Mouse (Mus musculus) hindbrain, embryonic 10.5 days (tissue): ENCODE measurements around the gene Kdelc2. TPM values are rescaled to one million over a fixed set of nuclear protein-coding genes. Genes with fewer than 3 reads are reported as not detected.

Experiments
- DNase-seq: peaks from one replicate; pipeline ENCODE4 v3.0.0-alpha.2; 2017; ENCODE audit warnings: low spot score
- H3K27ac ChIP-seq: fragments of 300-500 bp; sonication (generic); 2 replicates; pipeline ENCODE4 v1.5.1; 2016; ENCODE audit warnings: mild to moderate bottlenecking, moderate library complexity
- H3K27me3 ChIP-seq: fragments of 300-500 bp; sonication (generic); 2 replicates; pipeline ENCODE4 v1.6.1; 2016; ENCODE audit warnings: mild to moderate bottlenecking; ENCODE audit not compliant: poor library complexity, insufficient read depth, severe bottlenecking
- H3K36me3 ChIP-seq: fragments of 300-500 bp; sonication (generic); 2 replicates; pipeline ENCODE4 v1.6.1; 2016; ENCODE audit warnings: mild to moderate bottlenecking, moderate library complexity
- H3K4me1 ChIP-seq: fragments of 300-500 bp; sonication (generic); replicated peaks from 2 replicates; pipeline ENCODE4 v1.6.1; 2016; ENCODE audit warnings: mild to moderate bottlenecking
- H3K4me3 ChIP-seq: fragments of 300-500 bp; sonication (generic); 2 replicates; pipeline ENCODE4 v1.5.1; 2016; ENCODE audit warnings: mild to moderate bottlenecking, moderate library complexity
- H3K9me3 ChIP-seq: fragments of 300-500 bp; sonication (generic); 2 replicates; pipeline ENCODE4 v1.6.1; 2016; ENCODE audit warnings: mild to moderate bottlenecking, moderate library complexity
- WGBS: fragments of 180-500 bp; shearing (Covaris S2); methylation state at CpG from one replicate; pipeline ENCODE4 v1.1.7; 2016; 5-methylcytosine and 5-hydroxymethylcytosine counted together
- polyA plus RNA-seq: library from polyadenylated mRNA; unstranded; fragments of >200 nt; fragmentation: Nextera tagmentation; extraction: Ambion mirVana; gene quantifications from 2 replicates; pipeline ENCODE4 v1.2.1, GENCODE M21; 2016

The Kdelc2 gene
- polyA plus RNA-seq, 1 experiment from 2014 or later = 8.6 TPM

DNA sequence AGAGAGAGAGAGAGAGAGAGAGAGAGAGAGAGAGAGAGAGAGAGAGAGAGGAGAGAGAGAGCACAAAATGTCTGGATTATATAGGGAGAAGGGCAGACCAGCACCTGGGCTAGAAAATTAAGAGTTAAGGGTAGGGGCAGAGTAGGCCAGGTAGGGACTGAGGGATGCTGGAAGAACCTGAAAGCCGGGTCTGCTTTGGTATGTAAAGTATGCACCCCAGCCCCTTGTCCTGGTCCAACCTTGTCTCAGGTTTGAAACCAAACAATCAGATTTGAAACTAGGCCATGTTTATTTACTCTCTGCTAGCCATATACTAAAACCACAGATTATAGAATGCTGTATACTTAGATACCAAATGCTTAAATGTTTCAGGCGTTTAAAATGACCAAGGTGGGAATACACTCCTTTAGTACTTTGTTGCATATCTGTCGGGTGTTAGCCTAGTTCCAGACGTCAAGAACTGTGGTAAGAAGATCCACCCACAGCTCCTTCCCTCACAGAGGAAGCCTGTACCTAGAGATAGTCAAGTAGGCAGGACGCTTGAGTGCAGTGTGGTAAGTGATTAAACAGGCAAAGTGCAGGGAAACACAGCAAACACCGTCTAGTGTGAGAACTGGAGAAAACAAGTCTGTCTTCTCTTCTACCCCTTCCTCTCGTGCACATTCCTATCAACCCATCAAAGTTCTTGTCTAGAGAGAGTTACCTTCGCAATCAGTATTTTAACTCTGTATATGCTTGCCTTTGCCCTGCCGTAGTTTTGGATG lies 38.5 kb downstream of the Kdelc2 start:
- Histone ChIP-seq H3K4me3 (no peak overlapping the region), H3K4me1 (no peaks in the 10 kb centered on the region), H3K27ac (no peak overlapping the region), H3K9me3 (peaks cover 5% of the 10 kb centered on the region; the same call in 1 of the 2 replicates), H3K27me3 (no peaks in the 10 kb centered on the region), H3K36me3 (no peaks in the 10 kb centered on the region)
- WGBS = 79% methylated on average over 9 of the region's 9 CpGs
- DNase-seq = no peak

DNA sequence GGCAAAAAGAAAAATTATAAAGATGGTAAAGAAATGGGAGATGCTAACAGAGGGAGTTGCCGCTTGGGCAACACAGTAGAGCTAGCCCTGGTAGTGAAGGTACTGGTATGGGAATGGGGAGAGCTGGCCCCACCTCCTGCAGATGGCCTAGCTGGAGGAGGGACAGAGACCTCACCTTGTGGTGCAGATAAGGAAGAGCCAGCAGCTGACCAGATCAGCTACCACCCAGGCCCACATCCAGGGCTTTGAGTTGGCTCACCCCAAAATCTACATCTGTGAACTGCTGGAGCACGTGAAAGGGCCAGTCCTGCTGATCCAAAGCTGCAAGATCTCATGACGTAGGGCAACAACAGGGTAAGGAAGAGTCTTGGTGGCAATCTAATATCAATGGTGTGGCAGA lies 42.9 kb downstream of the Kdelc2 start:
- Histone ChIP-seq H3K4me1 (no peaks in the 10 kb centered on the region), H3K9me3 (no peaks in the 10 kb centered on the region), H3K36me3 (no peaks in the 10 kb centered on the region), H3K4me3 (no peak overlapping the region), H3K27ac (no peak overlapping the region), H3K27me3 (no peaks in the 10 kb centered on the region)
- DNase-seq = no peak
- WGBS = 88% methylated on average over 3 of the region's 3 CpGs

DNA sequence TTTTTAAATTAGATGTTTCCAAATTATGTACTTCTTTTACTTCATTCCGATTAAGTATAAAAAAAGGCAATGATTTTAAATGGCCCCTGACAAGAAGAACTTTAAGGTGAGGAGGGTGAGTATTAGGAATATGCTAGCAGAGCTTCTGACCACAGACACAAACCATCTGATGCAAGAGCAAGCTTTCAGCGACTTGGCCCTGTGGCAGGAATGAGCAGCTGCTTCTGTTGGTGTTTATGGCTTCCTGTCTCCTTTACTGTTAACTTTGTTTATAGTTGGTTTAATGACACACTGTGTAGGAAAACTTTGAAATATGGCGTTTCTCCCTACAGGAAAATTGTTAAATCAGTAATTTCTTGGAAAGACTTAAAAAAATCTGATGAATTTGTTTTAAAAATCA lies 43.8 kb downstream of the Kdelc2 start:
- WGBS = 85% methylated on average over 3 of the region's 3 CpGs
- no peak for DNase-seq
- no peaks in the 10 kb centered on the region for H3K27me3 ChIP-seq
- no peaks in the 10 kb centered on the region for H3K36me3 ChIP-seq
- no peak overlapping the region for H3K27ac ChIP-seq
- H3K4me1 ChIP-seq = no peaks in the 10 kb centered on the region
- H3K9me3 ChIP-seq = no peaks in the 10 kb centered on the region
- no peak overlapping the region for H3K4me3 ChIP-seq

DNA sequence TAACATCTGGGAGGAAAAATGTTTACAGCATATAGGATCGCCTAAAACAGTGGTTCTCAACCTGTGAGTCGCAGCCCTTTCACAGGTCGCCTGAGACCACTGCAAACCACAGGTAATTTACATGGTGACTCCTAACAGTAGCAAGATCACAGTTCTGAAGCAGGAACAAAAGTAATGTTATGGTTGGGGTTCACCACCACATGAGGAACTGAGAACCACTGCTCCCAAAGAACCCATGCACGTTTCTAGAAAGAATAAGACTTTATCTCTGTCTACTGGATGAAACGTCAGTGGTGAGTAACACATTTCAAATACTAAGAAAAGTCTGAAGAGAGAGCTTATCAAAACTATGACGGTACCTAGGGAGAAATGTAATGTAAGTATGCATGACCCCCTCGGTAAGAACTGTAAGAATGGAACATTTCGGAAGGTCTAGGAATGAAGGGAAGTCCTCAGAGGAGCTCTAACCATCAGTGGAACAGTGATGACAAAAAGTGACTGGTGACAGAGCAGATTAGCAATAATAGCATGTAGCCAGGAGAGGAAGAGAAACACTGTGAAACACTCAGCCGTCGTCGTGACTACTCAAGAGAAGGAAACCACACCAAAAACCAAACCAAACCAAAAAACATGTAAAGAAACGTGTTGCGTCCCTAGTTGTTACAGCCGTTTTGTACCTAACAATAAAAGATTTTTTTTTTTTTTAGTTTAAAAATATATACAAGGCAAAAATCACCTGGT lies 52.2 kb downstream of the Kdelc2 start:
- peaks cover 28% of the 10 kb centered on the region for H3K36me3 ChIP-seq
- H3K4me3 ChIP-seq = no peak overlapping the region
- H3K9me3 ChIP-seq = no peaks in the 10 kb centered on the region
- no peaks in the 10 kb centered on the region for H3K27me3 ChIP-seq
- WGBS = 92% methylated on average over 14 of the region's 14 CpGs
- H3K27ac ChIP-seq = no peak overlapping the region
- DNase-seq = no peak
- H3K4me1 ChIP-seq = no peaks in the 10 kb centered on the region

DNA sequence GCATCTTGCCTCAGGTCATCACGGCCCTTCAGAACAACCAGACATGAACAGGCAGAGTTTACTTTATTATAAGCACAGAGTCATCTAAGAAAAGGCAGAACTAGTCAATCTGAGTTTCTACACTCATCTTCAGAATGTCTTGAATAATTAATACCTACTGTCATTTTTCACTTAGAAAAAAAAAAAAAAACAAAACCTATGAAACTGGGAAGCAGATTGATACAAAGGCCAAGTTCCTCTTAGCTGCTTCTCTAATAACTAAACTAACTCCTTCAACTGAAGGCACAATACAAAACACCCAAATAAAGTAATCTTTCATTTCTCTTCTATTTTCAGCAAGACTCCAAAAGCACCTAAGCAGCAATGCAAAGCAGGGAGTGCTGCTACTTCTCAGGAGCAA lies 66.8 kb downstream of the Kdelc2 start:
- no peaks in the 10 kb centered on the region for H3K27me3 ChIP-seq
- no peaks in the 10 kb centered on the region for H3K4me1 ChIP-seq
- no peaks in the 10 kb centered on the region for H3K9me3 ChIP-seq
- H3K4me3 ChIP-seq = no peak overlapping the region
- no peak overlapping the region for H3K27ac ChIP-seq
- DNase-seq = no peak
- H3K36me3 ChIP-seq = peaks cover 90% of the 10 kb centered on the region
- 92% methylated on average over 1 of the region's 1 CpGs for whole genome bisulfite sequencing

Other genes starting within 250 kb of the Kdelc2 start
- 21.1 and 31.4 TPM in 2 replicates for gene Ddx10, start 136.0 kb upstream of the Kdelc2 start, polyA plus RNA-seq
- gene Exph5, start 82.4 kb upstream of the Kdelc2 start, polyA plus RNA-seq = 0.70 and 1.3 TPM in 2 replicates
- gene 4930550C14Rik, start 18.3 kb downstream of the Kdelc2 start, polyA plus RNA-seq = 0.25 and 0.27 TPM in 2 replicates
- 12.6 and 17.7 TPM in 2 replicates for gene Atm, start 152.7 kb downstream of the Kdelc2 start, polyA plus RNA-seq
- gene Npat, start 153.0 kb downstream of the Kdelc2 start, polyA plus RNA-seq = 13.6 and 19.1 TPM in 2 replicates
- gene Acat1, start 226.4 kb downstream of the Kdelc2 start, polyA plus RNA-seq = 33.3 and 47.5 TPM in 2 replicates